Mouse (Mus musculus) liver, adult (tissue): ENCODE results near the gene Dll4.

Experiments used
- GATA4 ChIP-seq: IDR thresholded peaks from 2 replicates; pipeline ENCODE4 v1.6.1; 2014; ENCODE audit warnings: mild to moderate bottlenecking, low read length; ENCODE audit not compliant: insufficient replicate concordance

Dll4 gene

GRCm38 (mm10) chr2:119350555-119351486, 25.2 kb downstream of the Dll4 start, which contains the start of gene Chac1:
Gene Chac1 (plus strand): TSS chr2:119351229.
- TF ChIP-seq GATA4, result no peak

DNA sequence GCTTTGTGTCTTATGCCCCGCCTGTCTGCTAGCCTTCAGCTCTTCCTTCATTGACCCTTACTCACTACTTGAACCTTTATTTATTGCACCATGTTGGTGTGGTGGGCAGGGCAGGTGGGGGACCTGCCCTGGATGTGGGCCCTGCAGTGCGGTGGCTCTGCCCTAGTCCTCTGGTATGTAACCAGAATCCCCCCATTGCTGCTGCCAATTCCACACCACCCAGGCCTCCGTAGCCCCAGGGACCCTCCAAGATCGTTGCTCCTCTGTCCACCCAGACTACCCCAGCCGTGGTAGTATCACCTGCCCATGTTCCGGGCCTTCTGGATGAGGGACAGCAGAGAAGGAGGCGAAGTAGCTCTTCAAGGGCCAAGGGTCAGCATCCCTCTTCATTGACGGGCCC, 28.1 kb downstream of the Dll4 start:
- no peak for TF ChIP-seq GATA4

DNA sequence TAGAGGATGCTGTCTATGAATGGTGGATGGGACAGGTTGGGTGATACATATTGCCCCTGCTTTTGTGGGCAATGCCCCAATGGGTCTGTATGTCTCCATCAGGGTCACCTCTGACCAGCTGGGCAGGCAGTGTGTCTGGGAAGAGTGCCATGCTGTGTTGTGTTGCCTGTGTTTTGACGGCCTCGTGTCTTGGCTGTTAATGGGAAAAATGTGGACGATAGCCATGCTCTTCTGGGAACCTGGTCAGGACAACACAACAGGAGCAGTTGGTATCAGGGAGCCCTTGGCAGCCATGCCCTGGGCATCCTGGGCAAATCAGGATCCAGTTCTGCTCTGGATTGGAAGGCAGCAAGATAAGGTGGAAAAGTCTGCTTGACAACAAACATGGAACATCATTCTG, 29.5 kb downstream of the Dll4 start:
- no peak; the same call in 1 of the 2 replicates for TF ChIP-seq GATA4

DNA sequence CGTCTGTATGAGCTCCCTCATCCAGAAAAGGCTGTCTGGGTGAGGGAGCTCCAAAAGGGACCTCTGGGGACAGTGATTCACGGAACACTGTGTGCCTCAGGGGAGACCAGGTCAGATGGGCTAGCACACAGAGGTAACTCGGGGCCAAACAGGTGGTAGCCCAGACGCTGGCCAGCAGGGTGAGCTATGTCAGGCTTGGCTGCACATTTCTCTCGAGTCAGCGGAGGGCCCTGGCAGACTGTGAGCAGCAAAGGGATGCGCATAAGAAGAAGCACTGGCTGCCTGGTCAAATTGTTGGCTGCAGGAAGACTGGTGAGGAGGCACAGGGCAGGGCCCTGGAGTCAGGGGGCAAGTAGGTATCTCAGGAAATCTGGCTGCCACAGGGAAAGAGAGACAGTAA, 30.1 kb downstream of the Dll4 start:
- no peak for TF ChIP-seq GATA4

GRCm38 (mm10) chr2:119356310-119356709, 30.7 kb downstream of the Dll4 start:
- no peak for TF ChIP-seq GATA4

DNA sequence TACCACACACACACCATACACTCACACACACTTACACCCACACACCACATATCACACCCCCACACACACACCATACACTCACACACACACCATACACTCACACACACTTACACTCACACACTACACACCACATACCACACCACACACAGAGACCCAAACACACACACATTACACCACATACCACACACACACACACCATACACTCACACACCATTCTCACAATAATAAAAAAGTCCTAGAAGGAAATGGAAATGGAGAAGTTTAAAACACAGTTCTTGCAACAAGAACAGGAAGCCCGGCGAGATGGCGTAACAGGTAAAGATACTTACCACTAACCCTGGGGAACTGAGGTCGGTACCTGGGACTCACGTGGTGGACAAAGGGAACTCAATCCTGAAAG, 31.2 kb downstream of the Dll4 start:
- no peak for TF ChIP-seq GATA4

DNA sequence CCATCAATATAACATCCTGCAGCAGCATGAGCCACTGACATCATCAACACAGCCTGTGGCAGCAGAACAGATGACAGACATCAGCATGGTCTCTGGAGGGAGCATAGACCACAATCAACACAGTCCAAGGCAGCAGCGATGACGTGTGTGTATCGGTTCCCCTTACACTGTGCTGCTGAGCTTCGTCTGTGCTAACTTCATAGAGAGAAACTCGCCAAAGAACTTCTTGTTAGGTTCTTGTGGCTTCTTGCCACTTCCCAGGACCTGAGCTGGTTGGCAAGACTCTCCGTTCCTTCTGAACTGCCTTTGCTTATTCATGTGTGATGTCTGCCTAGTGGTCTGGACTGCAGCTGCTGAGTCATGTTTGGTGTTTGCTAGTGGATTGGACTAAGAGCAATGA, 32.7 kb downstream of the Dll4 start:
- TF ChIP-seq GATA4, result no peak

GRCm38 (mm10) chr2:119359721-119360291, 34.2 kb downstream of the Dll4 start:
- TF ChIP-seq GATA4, result no peak

GRCm38 (mm10) chr2:119364969-119365368, 39.4 kb downstream of the Dll4 start:
- TF ChIP-seq GATA4, result no peak

GRCm38 (mm10) chr2:119367346-119367745, 41.8 kb downstream of the Dll4 start:
- TF ChIP-seq GATA4, result no peak

DNA sequence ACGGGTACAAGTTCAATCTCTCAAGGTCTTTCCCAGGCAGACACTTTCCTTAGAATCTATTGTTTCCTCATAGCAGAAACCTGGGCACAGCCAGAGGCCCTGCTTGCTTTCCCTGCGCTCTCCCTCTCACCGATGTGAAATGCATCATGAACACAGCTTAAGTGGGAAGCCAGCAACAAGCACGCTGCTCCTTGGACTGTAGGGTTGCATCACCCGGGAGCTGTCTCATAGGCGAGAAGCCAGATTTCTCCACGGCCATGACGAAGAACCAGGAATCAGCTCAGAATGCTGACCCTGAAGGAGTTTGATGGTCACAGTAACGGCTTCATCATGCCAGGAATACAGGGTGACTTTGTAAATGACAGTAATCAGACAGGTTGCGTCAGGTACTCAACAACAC, 44.5 kb downstream of the Dll4 start:
- no peak for TF ChIP-seq GATA4

GRCm38 (mm10) chr2:119377286-119377685, 51.7 kb downstream of the Dll4 start:
- no peak for TF ChIP-seq GATA4

GRCm38 (mm10) chr2:119377826-119378225, 52.2 kb downstream of the Dll4 start:
- no peak for TF ChIP-seq GATA4

DNA sequence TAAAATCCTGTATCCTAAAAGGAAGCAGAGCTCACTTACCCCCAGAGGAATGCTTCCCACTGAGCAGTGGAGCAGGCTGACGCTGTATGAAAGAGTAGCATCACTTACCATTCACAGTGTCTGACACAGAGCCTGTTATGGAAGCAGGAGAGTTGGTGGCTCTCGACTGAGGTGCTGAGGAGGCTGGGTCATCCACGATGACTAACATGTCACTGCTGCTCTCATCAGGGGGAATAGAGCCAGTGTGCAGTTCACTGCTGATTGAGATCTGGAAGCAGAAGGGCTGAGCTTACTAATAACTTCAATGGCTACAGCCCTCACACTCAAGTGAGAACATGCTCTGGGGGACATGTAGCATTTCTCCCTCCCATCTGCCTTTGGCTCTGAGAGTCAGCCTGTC, 53.9 kb downstream of the Dll4 start:
- TF ChIP-seq GATA4, result no peak
